Mouse (Mus musculus) mature B cell (primary cell): ENCODE data around the gene Gm5934.
"Not testable (repeated sequence)": the region's sequence is repeated elsewhere in the genome, so short reads cannot be mapped to it uniquely, and the experiment has no call there.

ENCODE experiments used
- in situ Hi-C: fragments of 300-500 bp; cut with MboI; formaldehyde crosslinking; loops from 2 replicates; pipeline ENCODE4 v1.14.3; 2019

Gene Gm5934

GRCm38 (mm10) chrX:24500660-24501059 lies at the start of gene Gm5934:
TSS of gene Gm5934 (minus strand) at chrX:24500760.
- in situ Hi-C loops = not testable (repeated sequence)
